Mouse (Mus musculus): ENCODE measurements around the gene Lmf1.

The Lmf1 gene

DNA sequence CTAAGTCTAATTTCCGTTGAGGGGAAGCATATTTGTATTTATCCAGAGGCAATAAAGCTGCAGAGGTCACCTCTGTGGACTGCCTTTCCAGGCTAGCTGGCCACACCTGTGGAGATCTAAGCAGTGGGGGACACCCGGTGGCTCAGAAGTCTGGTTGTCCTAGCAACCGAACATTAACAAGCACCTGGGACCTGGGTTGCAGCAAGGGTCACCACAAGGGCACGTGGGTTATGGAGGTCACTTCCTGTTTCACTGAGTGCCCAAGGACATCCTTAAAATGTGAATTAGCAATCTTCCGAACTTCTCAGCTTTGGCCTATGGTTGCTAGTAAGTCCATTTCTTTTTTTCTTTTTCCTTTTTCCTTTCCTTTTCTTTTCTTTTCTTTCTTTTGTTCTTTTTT, 25.3 kb downstream of the Lmf1 start:
- DNase-seq (ENCODE audit: low read depth, low spot score), result no peak

GRCm38 (mm10) chr17:25608137-25608785, 29.4 kb downstream of the Lmf1 start:
- DNase-seq (ENCODE audit: low read depth, low spot score), result no peak

DNA sequence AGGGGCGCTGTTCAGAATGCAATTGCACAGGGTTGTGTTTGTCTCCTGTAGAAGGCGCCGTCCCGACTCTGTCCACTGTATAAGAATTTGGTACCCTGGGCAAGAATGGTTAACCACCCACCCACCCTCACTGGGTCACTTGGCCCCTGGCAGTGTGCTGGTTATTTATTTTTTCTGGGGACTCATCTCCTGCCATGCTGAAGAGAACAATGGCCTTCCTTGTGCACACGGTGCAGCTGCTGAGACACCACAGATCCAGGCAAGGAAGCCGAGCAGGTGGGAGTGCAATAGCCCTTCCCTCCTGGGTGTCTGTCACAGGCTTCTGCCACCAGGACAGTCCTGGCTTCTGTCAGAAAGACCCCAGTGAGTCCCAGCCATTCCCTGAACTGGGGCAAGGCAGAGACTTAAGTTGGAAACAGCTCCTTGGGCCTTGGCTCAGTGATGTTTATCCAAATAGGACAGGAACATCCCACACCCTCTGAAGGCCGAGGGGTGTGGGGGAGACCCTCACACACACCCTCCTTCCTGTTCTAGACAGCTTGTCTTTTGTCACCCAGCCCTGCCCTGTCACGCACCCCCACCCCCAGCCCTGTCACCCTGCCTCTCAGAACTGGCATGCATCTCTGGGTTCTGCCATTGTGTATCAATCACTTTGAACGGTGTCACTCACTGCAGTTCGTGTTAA, 30.1 kb downstream of the Lmf1 start:
- DNase-seq (ENCODE audit: low read depth, low spot score), result no peak

DNA sequence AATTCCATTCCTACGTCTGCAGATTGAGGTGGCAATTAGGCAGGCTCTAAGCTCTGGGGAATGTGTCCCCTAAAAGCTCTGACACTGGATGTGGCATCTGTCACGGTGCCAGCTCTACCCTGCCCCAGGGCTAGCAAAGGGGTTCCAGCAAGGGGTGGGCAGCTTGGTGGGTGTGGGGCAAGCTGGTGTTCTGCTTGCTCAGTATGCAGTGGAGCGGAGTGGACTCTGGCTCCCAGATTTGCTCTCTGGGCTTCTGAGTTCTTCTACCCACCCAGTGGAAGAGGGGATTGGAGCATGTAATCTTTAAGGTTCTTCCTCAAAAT, 30.6 kb downstream of the Lmf1 start:
- no peak for DNase-seq (ENCODE audit: low read depth, low spot score)

- DNase-seq (ENCODE audit: low read depth, low spot score), result no peak
Observed at GRCm38 (mm10) chr17:25610151-25610550, 31.3 kb downstream of the Lmf1 start.

DNA sequence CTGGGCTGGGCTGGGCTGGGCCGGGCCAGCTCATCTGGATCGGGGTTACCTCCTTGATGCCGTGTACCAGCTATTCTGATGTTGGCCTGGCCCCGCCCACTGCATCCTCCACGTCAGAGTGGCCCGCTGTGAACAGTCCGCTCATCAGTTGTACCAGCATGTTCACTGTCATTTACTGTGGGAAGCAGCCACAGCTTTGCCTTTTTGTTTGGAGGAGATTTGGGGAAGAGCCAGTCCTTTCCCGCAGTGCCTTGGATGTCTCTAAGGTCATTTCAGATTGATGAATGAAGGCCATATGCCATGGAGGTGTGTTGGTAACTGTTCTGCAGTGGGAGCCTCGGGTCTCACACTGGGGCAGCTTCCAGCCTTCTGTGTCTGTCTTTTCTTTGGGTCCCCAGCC, 33.7 kb downstream of the Lmf1 start:
- peak; percentile 37 for DNase-seq (ENCODE audit: low read depth, low spot score)

- DNase-seq (ENCODE audit: low read depth, low spot score), result no peak
Observed at GRCm38 (mm10) chr17:25613323-25613722, 34.4 kb downstream of the Lmf1 start.

DNA sequence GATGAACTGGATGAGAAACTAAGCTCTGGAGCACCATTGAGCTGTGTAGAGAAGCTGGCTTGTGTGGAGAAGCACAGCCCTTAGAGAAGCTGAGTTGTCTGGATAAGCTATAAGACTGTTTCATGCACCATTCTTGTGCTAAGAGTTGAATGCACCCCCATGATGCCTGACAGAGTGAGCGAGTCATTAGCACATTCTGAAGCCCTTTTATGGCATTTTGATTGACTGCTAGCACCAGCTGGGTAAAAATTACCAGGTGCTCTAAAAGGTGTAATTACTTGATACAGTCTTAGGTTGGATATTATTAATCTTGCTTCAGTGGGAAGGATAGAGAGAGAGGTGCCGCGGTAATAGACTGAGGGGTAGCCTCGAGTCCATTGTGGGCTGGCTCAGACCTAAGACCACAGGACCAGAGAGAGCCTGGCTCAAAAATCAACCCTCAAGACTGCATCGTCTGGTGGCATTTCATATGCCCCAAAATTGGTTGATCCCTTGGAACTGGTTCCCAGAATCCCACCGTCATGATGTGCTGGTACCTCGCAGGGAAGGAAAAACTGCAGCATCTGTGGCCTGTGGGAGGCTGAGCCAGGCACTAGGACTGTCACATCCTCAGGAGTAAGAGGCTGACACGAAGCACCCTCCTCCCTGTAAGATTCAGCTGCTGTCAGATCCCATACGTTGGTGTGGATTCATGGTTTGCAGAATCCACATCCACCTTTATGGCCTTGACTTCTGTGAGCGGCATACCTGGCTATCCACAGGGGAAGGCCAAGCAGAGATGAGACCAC, 36.0 kb downstream of the Lmf1 start:
- DNase-seq (ENCODE audit: low read depth, low spot score), result no peak

- no peak for DNase-seq (ENCODE audit: low read depth, low spot score)
Observed at GRCm38 (mm10) chr17:25618508-25619056, 39.7 kb downstream of the Lmf1 start.

DNA sequence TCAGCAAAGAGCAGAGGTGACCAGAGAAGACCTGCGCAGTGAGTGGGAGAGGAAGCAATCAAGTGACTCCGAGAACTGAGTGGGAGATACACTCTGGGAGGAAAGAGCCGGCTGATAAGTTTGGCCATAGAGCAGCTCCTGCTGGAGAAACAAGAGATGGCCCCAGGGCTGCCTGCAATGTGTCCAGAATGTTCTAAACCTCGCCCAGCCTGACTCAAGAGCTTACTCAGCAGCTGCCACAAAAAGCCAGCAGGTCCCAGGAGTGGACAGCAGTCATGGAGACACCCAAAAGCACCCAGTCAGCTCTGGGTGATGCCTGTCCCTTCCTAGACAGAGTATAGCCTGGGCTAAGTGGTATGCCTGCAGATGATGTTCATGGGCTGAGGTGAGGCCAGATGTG, 44.6 kb downstream of the Lmf1 start:
- DNase-seq (ENCODE audit: low read depth, low spot score), result no peak

DNA sequence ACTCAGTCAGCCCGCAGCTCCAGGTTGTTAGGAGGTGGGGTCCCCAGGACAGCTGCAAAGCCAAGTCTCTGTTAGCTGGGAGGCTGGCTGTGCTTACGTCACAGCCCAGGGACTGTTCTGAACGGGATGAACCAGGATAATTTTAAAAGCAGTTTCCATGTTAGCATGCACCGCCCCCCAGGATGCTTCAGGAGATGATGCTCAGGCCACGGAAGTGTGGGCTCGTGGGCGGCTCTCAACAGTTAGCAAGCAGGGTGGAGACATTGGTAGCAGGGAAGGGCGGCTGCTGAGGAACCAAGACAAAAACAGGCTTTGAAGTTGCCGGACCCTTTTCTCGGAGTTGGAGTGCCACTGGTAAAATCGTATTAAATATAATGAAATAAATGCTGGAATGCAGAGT, 45.0 kb downstream of the Lmf1 start:
- no peak for DNase-seq (ENCODE audit: low read depth, low spot score)

- no peak for DNase-seq (ENCODE audit: low read depth, low spot score)
Observed at GRCm38 (mm10) chr17:25624446-25625119, 45.7 kb downstream of the Lmf1 start.

- DNase-seq (ENCODE audit: low read depth, low spot score), result no peak
Observed at GRCm38 (mm10) chr17:25625282-25625681, 46.4 kb downstream of the Lmf1 start.

- DNase-seq (ENCODE audit: low read depth, low spot score), result no peak
Observed at GRCm38 (mm10) chr17:25626196-25627043, 47.5 kb downstream of the Lmf1 start.

DNA sequence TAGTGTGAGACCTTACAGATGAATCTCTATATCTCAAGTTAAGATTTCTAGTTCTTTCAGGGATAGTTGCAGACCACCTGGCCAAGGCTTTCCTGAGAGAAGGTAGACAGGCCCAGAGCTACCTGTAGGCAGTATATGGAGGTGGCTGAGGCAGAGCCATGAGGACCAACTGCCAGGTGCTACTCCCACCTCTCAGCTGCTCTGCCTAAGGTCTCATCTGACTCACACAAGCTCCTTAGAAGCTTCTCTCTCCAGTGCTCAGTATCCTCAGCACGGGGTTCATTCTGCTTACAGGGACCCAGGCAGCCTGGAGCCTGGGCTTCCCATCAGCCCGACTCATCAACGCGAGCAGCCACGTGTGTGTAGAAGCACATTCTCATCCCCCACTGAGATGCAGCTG, 51.4 kb downstream of the Lmf1 start:
- no peak for DNase-seq (ENCODE audit: low read depth, low spot score)

DNA sequence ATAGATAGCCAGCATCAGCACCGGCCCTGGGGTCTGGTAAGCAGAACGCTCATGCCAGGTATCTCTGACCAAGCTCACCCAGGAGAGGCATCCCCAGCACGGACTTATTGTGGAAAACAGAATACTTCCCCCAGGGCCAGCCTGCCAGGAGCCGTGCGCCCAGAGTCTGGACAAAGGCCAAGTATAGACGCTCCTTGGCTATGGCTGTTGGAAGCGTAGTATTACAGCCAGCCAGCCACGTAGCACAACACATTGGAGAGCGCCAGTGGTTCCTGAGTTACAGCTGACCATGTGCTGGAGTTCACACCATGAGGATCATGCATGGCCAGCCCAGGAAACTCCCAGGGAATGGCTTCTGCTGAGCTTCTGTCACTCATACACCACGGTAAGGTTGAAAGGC, 55.2 kb downstream of the Lmf1 start:
- DNase-seq (ENCODE audit: low read depth, low spot score), result no peak

GRCm38 (mm10) chr17:25635387-25635786, 56.5 kb downstream of the Lmf1 start:
- no peak for DNase-seq (ENCODE audit: low read depth, low spot score)

GRCm38 (mm10) chr17:25635806-25636205, 56.9 kb downstream of the Lmf1 start:
- DNase-seq (ENCODE audit: low read depth, low spot score), result no peak

DNA sequence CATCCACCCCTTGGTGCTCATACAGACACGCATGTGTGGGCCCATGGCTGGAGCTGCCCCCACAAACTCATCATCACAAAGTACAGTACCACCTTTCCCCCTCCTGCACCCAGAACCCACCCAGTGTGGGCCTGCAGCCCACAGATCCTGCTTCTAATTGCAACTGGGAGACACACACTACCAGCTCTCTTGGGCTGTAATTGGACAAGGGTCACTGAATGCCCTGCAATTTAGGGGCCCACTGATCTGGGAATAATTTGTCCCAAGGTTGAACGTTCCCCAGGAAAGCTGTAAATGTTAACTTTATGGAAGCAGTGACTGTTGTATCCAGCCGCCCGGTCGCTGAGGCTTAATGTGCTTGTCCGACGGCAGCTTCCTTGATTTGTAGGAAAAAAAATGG, 59.1 kb downstream of the Lmf1 start:
- DNase-seq (ENCODE audit: low read depth, low spot score), result no peak

DNA sequence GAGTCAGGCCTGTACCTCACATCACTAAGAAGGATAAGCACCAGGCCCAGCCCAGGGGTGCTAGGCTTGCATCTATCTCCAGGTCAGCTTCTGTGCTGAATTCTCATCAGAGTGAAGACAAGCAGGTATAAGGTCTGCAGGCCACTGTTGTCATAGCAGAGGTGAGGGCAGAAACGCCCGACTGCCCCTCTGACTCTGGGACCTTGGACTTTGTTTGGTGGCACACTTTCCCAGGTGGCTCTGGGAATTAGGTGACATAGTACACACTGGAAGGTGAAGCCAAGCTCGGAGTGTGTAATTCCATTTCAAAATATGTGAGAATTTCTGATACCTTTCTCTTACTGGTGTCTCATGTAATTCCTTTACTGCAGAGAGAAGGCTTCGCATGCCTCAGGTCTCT, 59.6 kb downstream of the Lmf1 start:
- no peak for DNase-seq (ENCODE audit: low read depth, low spot score)

GRCm38 (mm10) chr17:25640956-25641355, 62.1 kb downstream of the Lmf1 start:
- no peak for DNase-seq (ENCODE audit: low read depth, low spot score)

All from R1 (cell line).